Mouse (Mus musculus): ENCODE data around the gene Cdk14. TPM values are rescaled to one million over a fixed set of nuclear protein-coding genes. Genes with fewer than 3 reads are reported as not detected.

Cdk14 gene
- polyA plus RNA-seq, 1 experiment from 2014 or later, result 29.9 TPM

GRCm38 (mm10) chr5:5211034-5211779, 208.9 kb downstream of the Cdk14 start:
- no peaks in the 10 kb centered on the region for H3K9me3 ChIP-seq (replicated peaks; ENCODE audit: control insufficient read depth, low read length)
- ATAC-seq (replicated peaks; ENCODE audit: insufficient number of reproducible peaks, low FRiP score, low TSS enrichment, low read depth) (no peak), DNase-seq (ENCODE audit: low spot score) (no peak)
- no peak overlapping the region for H3K4me2 ChIP-seq (ENCODE audit: low read depth, low read length)
- no peak overlapping the region for H3K27ac ChIP-seq (replicated peaks; ENCODE audit: low read depth, low read length)
- no peak overlapping the region for H3K4me3 ChIP-seq (ENCODE audit: low read depth, low read length)
- WGBS, result 72% methylated on average over 7 of the region's 7 CpGs
- no peak overlapping the region for H3K9ac ChIP-seq (replicated peaks; ENCODE audit: low read length)
- no peaks in the 10 kb centered on the region for H3K36me3 ChIP-seq (replicated peaks; ENCODE audit: control insufficient read depth, insufficient read depth, low read depth, low read length)
- H3K4me1 ChIP-seq (ENCODE audit: control insufficient read depth, insufficient read depth, low read length), result no peaks in the 10 kb centered on the region
- no peaks in the 10 kb centered on the region for H3K27me3 ChIP-seq (ENCODE audit: control insufficient read depth, insufficient read depth, low read length)

DNA sequence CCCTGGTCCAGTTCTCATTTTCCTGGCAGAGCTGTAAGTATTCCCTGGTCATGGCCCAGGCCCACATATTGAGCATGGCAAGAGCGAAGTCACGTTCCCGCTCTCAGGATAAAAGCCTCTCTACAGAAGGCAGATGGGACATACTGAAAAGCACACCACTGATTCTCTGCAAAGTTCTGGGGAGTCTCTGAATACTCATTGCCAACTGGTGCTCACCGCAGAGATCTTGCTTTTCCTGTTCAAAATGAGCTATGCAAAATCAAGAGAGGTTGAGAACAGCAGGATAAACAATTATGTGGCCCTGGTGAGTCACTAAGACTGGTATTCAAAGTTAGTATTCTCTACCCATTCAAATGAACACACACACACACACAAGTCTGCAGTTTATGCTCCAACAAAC, 212.1 kb downstream of the Cdk14 start:
- no peak for DNase-seq (ENCODE audit: low spot score)
- H3K9me3 ChIP-seq (replicated peaks; ENCODE audit: control insufficient read depth, low read length), result no peaks in the 10 kb centered on the region
- no peaks in the 10 kb centered on the region for H3K4me1 ChIP-seq (ENCODE audit: control insufficient read depth, insufficient read depth, low read length)
- WGBS, result 90% methylated on average over 4 of the region's 4 CpGs
- no peak for ATAC-seq (replicated peaks; ENCODE audit: insufficient number of reproducible peaks, low FRiP score, low TSS enrichment, low read depth)
- H3K27ac ChIP-seq (replicated peaks; ENCODE audit: low read depth, low read length), result no peak overlapping the region
- no peaks in the 10 kb centered on the region for H3K27me3 ChIP-seq (ENCODE audit: control insufficient read depth, insufficient read depth, low read length)
- H3K9ac ChIP-seq (replicated peaks; ENCODE audit: low read length), result no peak overlapping the region
- no peak overlapping the region for H3K4me2 ChIP-seq (ENCODE audit: low read depth, low read length)
- H3K4me3 ChIP-seq (ENCODE audit: low read depth, low read length), result no peak overlapping the region
- H3K36me3 ChIP-seq (replicated peaks; ENCODE audit: control insufficient read depth, insufficient read depth, low read depth, low read length), result no peaks in the 10 kb centered on the region

DNA sequence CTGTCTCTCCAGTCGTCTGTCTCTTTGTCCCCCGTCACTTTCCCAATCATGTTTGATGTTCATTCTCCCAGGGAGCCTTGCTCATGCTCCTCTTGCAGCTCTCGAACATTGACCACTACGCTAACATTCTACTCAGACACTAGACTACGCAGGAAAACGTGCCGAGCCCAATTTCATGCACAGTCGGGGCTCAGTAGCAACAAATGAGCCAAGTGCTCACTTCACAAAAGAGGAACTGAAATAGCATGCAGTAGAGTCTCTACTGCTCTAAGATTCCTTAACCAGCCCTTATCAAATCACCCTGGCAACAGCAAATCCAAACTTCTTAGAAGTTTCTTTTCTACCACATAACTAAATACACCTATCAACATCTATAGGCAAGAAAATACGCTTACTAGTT, 214.1 kb downstream of the Cdk14 start:
- Histone ChIP-seq H3K9me3 (replicated peaks; ENCODE audit: control insufficient read depth, low read length) (no peaks in the 10 kb centered on the region), H3K27ac (replicated peaks; ENCODE audit: low read depth, low read length) (no peak overlapping the region), H3K9ac (replicated peaks; ENCODE audit: low read length) (no peak overlapping the region), H3K4me2 (ENCODE audit: low read depth, low read length) (no peak overlapping the region), H3K4me1 (ENCODE audit: control insufficient read depth, insufficient read depth, low read length) (no peaks in the 10 kb centered on the region), H3K27me3 (ENCODE audit: control insufficient read depth, insufficient read depth, low read length) (no peaks in the 10 kb centered on the region), H3K36me3 (replicated peaks; ENCODE audit: control insufficient read depth, insufficient read depth, low read depth, low read length) (no peaks in the 10 kb centered on the region), H3K4me3 (ENCODE audit: low read depth, low read length) (no peak overlapping the region)
- WGBS, result 78% methylated on average over 9 of the region's 9 CpGs
- ATAC-seq (replicated peaks; ENCODE audit: insufficient number of reproducible peaks, low FRiP score, low TSS enrichment, low read depth) (no peak), DNase-seq (ENCODE audit: low spot score) (no peak)

DNA sequence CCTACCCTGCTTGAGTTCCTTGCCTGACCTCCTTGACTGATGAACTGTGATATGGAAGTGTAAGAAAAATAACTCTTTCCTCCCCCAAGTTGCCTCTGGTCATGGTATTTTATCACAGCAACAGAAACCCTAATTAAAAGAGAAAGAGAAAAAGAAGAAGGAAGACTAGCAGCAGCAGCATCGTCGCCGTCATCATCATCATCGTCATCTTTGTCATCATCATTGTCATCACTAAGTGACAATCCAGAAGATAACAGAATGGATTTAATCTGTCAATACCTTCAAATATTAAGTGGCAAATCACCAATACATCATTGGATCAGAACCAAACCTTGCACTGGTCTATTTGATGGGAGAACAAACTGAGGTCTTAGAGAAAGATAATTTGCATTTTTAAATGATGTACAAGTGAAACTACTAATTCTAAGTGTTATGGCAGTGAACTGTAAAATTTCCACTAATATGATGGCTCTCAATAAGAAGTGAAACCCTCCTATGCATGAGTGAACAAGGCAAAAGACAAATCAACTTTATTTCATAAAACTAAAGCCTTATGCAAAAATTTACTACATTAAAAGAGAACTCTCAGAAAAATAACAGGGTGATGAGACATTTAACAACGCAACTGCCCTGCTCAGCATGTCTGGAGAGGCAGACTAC, 225.4 kb downstream of the Cdk14 start:
- Histone ChIP-seq H3K9ac (replicated peaks; ENCODE audit: low read length) (no peak overlapping the region), H3K4me3 (ENCODE audit: low read depth, low read length) (no peak overlapping the region), H3K36me3 (replicated peaks; ENCODE audit: control insufficient read depth, insufficient read depth, low read depth, low read length) (no peaks in the 10 kb centered on the region), H3K4me1 (ENCODE audit: control insufficient read depth, insufficient read depth, low read length) (no peaks in the 10 kb centered on the region), H3K27me3 (ENCODE audit: control insufficient read depth, insufficient read depth, low read length) (no peaks in the 10 kb centered on the region), H3K9me3 (replicated peaks; ENCODE audit: control insufficient read depth, low read length) (no peaks in the 10 kb centered on the region), H3K27ac (replicated peaks; ENCODE audit: low read depth, low read length) (no peak overlapping the region), H3K4me2 (ENCODE audit: low read depth, low read length) (no peak overlapping the region)
- no peak for DNase-seq (ENCODE audit: low spot score)
- 92% methylated on average over 5 of the region's 5 CpGs for WGBS
- no peak for ATAC-seq (replicated peaks; ENCODE audit: insufficient number of reproducible peaks, low FRiP score, low TSS enrichment, low read depth)

DNA sequence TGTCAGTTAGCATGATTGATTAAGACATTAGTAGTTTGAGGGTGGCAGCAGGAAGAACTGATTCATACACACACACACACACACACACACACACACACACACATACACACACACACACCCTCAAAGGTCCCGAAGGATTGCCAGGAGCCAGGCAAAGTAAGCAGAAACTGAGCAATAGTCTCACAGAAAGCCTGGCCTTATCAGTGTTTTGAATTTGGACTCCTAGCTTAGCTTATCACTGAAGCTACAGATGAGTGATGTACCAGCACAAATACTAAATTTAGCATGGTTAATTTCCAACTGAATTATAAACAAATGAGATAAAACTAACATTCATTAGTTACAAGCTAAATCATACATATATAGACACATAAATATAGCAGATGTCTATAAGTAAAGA, 230.5 kb downstream of the Cdk14 start:
- Histone ChIP-seq H3K4me2 (ENCODE audit: low read depth, low read length) (no peak overlapping the region), H3K27ac (replicated peaks; ENCODE audit: low read depth, low read length) (no peak overlapping the region), H3K4me1 (ENCODE audit: control insufficient read depth, insufficient read depth, low read length) (no peaks in the 10 kb centered on the region), H3K9me3 (replicated peaks; ENCODE audit: control insufficient read depth, low read length) (no peaks in the 10 kb centered on the region), H3K27me3 (ENCODE audit: control insufficient read depth, insufficient read depth, low read length) (no peaks in the 10 kb centered on the region), H3K4me3 (ENCODE audit: low read depth, low read length) (no peak overlapping the region), H3K36me3 (replicated peaks; ENCODE audit: control insufficient read depth, insufficient read depth, low read depth, low read length) (no peaks in the 10 kb centered on the region), H3K9ac (replicated peaks; ENCODE audit: low read length) (no peak overlapping the region)
- no peak for DNase-seq (ENCODE audit: low spot score)
- 67% methylated on average over 1 of the region's 1 CpGs for WGBS
- ATAC-seq (replicated peaks; ENCODE audit: insufficient number of reproducible peaks, low FRiP score, low TSS enrichment, low read depth), result no peak

DNA sequence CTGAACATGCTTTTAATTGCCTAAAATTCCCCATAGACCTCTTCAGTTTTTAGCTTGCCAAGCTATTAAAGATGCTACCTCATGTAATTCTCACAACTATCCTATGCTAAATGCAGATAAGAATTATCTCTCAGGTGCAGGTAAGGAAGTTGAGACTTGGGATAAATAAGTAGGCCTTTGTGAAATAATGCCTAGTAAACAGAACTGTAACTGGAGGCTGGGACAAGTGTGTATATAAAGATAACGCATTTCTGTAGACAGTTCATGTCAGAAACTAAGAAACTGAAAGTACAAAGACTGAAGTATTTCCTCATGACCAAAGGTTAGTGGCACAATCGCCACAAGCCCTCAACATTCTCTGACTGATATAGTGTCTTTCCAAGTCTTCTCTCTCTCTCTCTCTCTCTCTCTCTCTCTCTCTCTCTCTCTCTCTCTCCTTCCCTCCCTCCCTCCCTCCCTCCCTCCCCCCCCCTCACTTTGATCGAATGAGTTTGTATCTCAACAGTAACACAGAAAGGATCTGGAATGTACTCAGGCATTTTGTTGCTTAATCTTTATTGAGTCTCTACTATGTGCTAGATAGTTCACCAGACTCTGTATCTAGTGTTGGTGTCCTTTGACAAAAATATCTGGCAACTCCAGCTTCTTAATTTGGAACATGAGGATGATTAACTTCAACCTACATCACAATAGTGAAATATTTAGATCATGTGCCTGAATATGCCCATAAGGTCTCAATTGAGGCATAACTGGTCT, 233.9 kb downstream of the Cdk14 start:
- DNase-seq (ENCODE audit: low spot score) (no peak), ATAC-seq (replicated peaks; ENCODE audit: insufficient number of reproducible peaks, low FRiP score, low TSS enrichment, low read depth) (no peak)
- 76% methylated on average over 3 of the region's 3 CpGs for WGBS
- H3K4me2 ChIP-seq (ENCODE audit: low read depth, low read length), result no peak overlapping the region
- H3K36me3 ChIP-seq (replicated peaks; ENCODE audit: control insufficient read depth, insufficient read depth, low read depth, low read length), result no peaks in the 10 kb centered on the region
- H3K9me3 ChIP-seq (replicated peaks; ENCODE audit: control insufficient read depth, low read length), result no peaks in the 10 kb centered on the region
- no peak overlapping the region for H3K4me3 ChIP-seq (ENCODE audit: low read depth, low read length)
- no peak overlapping the region for H3K27ac ChIP-seq (replicated peaks; ENCODE audit: low read depth, low read length)
- H3K4me1 ChIP-seq (ENCODE audit: control insufficient read depth, insufficient read depth, low read length), result no peaks in the 10 kb centered on the region
- no peaks in the 10 kb centered on the region for H3K27me3 ChIP-seq (ENCODE audit: control insufficient read depth, insufficient read depth, low read length)
- H3K9ac ChIP-seq (replicated peaks; ENCODE audit: low read length), result no peak overlapping the region

GRCm38 (mm10) chr5:5185521-5185920, 234.6 kb downstream of the Cdk14 start:
- Histone ChIP-seq H3K9ac (replicated peaks; ENCODE audit: low read length) (no peak overlapping the region), H3K9me3 (replicated peaks; ENCODE audit: control insufficient read depth, low read length) (no peaks in the 10 kb centered on the region), H3K27me3 (ENCODE audit: control insufficient read depth, insufficient read depth, low read length) (no peaks in the 10 kb centered on the region), H3K4me2 (ENCODE audit: low read depth, low read length) (no peak overlapping the region), H3K4me3 (ENCODE audit: low read depth, low read length) (no peak overlapping the region), H3K4me1 (ENCODE audit: control insufficient read depth, insufficient read depth, low read length) (no peaks in the 10 kb centered on the region), H3K27ac (replicated peaks; ENCODE audit: low read depth, low read length) (no peak overlapping the region), H3K36me3 (replicated peaks; ENCODE audit: control insufficient read depth, insufficient read depth, low read depth, low read length) (no peaks in the 10 kb centered on the region)
- ATAC-seq (replicated peaks; ENCODE audit: insufficient number of reproducible peaks, low FRiP score, low TSS enrichment, low read depth) (no peak), DNase-seq (ENCODE audit: low spot score) (no peak)

GRCm38 (mm10) chr5:5180711-5181110, 239.4 kb downstream of the Cdk14 start:
- Histone ChIP-seq H3K9ac (replicated peaks; ENCODE audit: low read length) (no peak overlapping the region), H3K4me3 (ENCODE audit: low read depth, low read length) (no peak overlapping the region), H3K4me1 (ENCODE audit: control insufficient read depth, insufficient read depth, low read length) (no peaks in the 10 kb centered on the region; the same call in 1 of the 2 replicates), H3K9me3 (replicated peaks; ENCODE audit: control insufficient read depth, low read length) (no peaks in the 10 kb centered on the region), H3K4me2 (ENCODE audit: low read depth, low read length) (no peak overlapping the region), H3K27ac (replicated peaks; ENCODE audit: low read depth, low read length) (no peak overlapping the region), H3K36me3 (replicated peaks; ENCODE audit: control insufficient read depth, insufficient read depth, low read depth, low read length) (no peaks in the 10 kb centered on the region), H3K27me3 (ENCODE audit: control insufficient read depth, insufficient read depth, low read length) (no peaks in the 10 kb centered on the region)
- DNase-seq (ENCODE audit: low spot score) (no peak), ATAC-seq (replicated peaks; ENCODE audit: insufficient number of reproducible peaks, low FRiP score, low TSS enrichment, low read depth) (peak; percentile 44; the same call in 1 of the 2 replicates)
- WGBS, result 60% methylated on average over 2 of the region's 2 CpGs

Data from embryonic facial prominence, embryonic 11.5 days (tissue).